In genomic region chr14:25768261-25768893, GRCm38 (mm10) we compare ENCODE assay signal across 7 mouse cellular contexts. TPM values are rescaled to one million over a fixed set of nuclear protein-coding genes. Genes with fewer than 3 reads are reported as not detected.
DNase-seq lines count a peak whose midpoint lies in the region; TF ChIP-seq lines count a peak whose summit lies in the region.

No protein-coding gene starts in this region.

- peaks cover 13% of the 10 kb centered on the region for H3K27me3 ChIP-seq in E14TG2a.4 (ENCODE audit: insufficient read depth, low read length)
- no peaks in the 10 kb centered on the region for H3K27me3 ChIP-seq in heart, adult 2 months (ENCODE audit: control insufficient read depth, insufficient read depth, low read length)
- no peaks in the 10 kb centered on the region for H3K27me3 ChIP-seq in splenic B cell, adult 2 months (ENCODE audit: control insufficient read depth, insufficient read depth, low read length, poor library complexity, severe bottlenecking)

- no peak for TF ChIP-seq POLR2A in cortical plate, adult 2 months (IDR thresholded peaks at IDR 0.05; ENCODE audit: extremely low read depth, insufficient read depth, low read length)
- TF ChIP-seq POLR2A in heart, adult 2 months (IDR thresholded peaks at IDR 0.05; ENCODE audit: insufficient read depth, low read depth, low read length), result no peak

- H3K9me3 ChIP-seq in E14TG2a.4 (ENCODE audit: low read length), result no peaks in the 10 kb centered on the region

- under 1% methylated on average over 50 of the region's 50 CpGs for WGBS in heart, adult 2 months

- no peak for TF ChIP-seq CTCF in E14TG2a.4 (conservative IDR thresholded peaks at IDR 0.05; ENCODE audit: low read length)
- no peak for TF ChIP-seq CTCF in cortical plate, adult 2 months (IDR thresholded peaks at IDR 0.05; ENCODE audit: extremely low read depth, insufficient read depth, low read length)
- TF ChIP-seq CTCF in heart, adult 2 months (IDR thresholded peaks at IDR 0.05), result no peak

- H3K36me3 ChIP-seq in E14TG2a.4 (ENCODE audit: insufficient read depth, low read length), result peaks cover 18% of the 10 kb centered on the region
- H3K36me3 ChIP-seq in heart, adult 2 months (ENCODE audit: control insufficient read depth, insufficient read depth, low read length), result no peaks in the 10 kb centered on the region
- no peaks in the 10 kb centered on the region for H3K36me3 ChIP-seq in splenic B cell, adult 2 months (ENCODE audit: control insufficient read depth, insufficient read depth, low read length, poor library complexity, severe bottlenecking)

- peaks cover 5% of the 10 kb centered on the region; the same call in 1 of the 2 replicates for H3K79me2 ChIP-seq in heart, adult 2 months (replicated peaks; ENCODE audit: control insufficient read depth, insufficient read depth, low read length)

- intact Hi-C loops in heart, adult 2 months (cut with DNase I), result loop anchor here (5.0 kb wide), 2 partner anchors 34 to 41 kb away; no protein-coding TSS in a partner anchor

- DNase-seq in 416B (ENCODE audit: low read depth), result peak; percentile 7
- DNase-seq in heart, adult 2 months, result peak; percentile 78 to 79
- DNase-seq in kidney, adult 9 months, result peak; percentile 19
- DNase-seq in lung, postnatal 36 days, result peak; percentile 45
- DNase-seq in splenic B cell, adult 2 months (ENCODE audit: low read depth, low spot score), result peak; percentile 57

- peak overlapping the region; percentile 92 for H3K4me3 ChIP-seq in E14TG2a.4 (replicated peaks; ENCODE audit: low read length)
- peak overlapping the region; percentile 35 for H3K4me3 ChIP-seq in cortical plate, adult 2 months (ENCODE audit: insufficient read depth, low read length)
- H3K4me3 ChIP-seq in heart, adult 2 months, result peak overlapping the region; percentile 90

- no peak for TF ChIP-seq EP300 in heart, adult 2 months (IDR thresholded peaks at IDR 0.05; ENCODE audit: insufficient read depth, low read depth, low read length)

- H3K27ac ChIP-seq in cortical plate, adult 2 months (ENCODE audit: insufficient read depth, low read length), result peak overlapping the region; percentile 91
- H3K27ac ChIP-seq in heart, adult 2 months, result peak overlapping the region; percentile 83

- peak overlapping the region; percentile 94 for H3K9ac ChIP-seq in heart, adult 2 months (ENCODE audit: low read depth, low read length)

- H3K4me1 ChIP-seq in E14TG2a.4 (replicated peaks; ENCODE audit: low read depth, low read length), result peaks cover 51% of the 10 kb centered on the region
- H3K4me1 ChIP-seq in cortical plate, adult 2 months (ENCODE audit: control insufficient read depth, insufficient read depth, low read length), result no peaks in the 10 kb centered on the region
- H3K4me1 ChIP-seq in heart, adult 2 months (ENCODE audit: control insufficient read depth, insufficient read depth, low read length), result peaks cover 11% of the 10 kb centered on the region

RNA-seq across cellular contexts. Expression of gene Zcchc24, which starts 0.5 kb away (rescaled TPM):
- 51.8 and 52.1 TPM in 2 replicates for polyA plus RNA-seq in cortical plate, adult 2 months (2012; rRNA removed)
- total RNA-seq in heart, adult 2 months (2021), result 10 to 100 TPM; 33.5 TPM
- polyA plus RNA-seq in heart, adult 2 months (2012; rRNA removed), result 27.3 and 39.4 TPM in 2 replicates

Comparison
In these comparisons a context has a peak if more than half of its experiments do, and no peak if none do; other contexts are left out.
1. Peak in every context shown above with its lines: DNase-seq, H3K4me3 ChIP-seq and H3K27ac ChIP-seq.
2. DNase-seq: peak in every context shown above with its lines; median percentile 78 in heart, adult 2 months; 57 in splenic B cell, adult 2 months; 45 in lung, postnatal 36 days; 19 in kidney, adult 9 months; 7 in 416B.
3. H3K4me3 ChIP-seq: peak in every context shown above with its lines; median percentile 92 in E14TG2a.4; 90 in heart, adult 2 months; 35 in cortical plate, adult 2 months.